Comparison of ENCODE assay signal across 7 mouse cellular contexts in genomic region chr13:9775901-9776300, GRCm38 (mm10). TPM values are rescaled to one million over a fixed set of nuclear protein-coding genes. Genes with fewer than 3 reads are reported as not detected.
A peak's percentile ranks its signal among the peaks of the same experiment; 100 is the strongest.
DNase-seq lines count a peak whose midpoint lies in the region; ATAC-seq lines count a peak whose summit lies in the region.

No protein-coding gene starts in this region.

- WGBS in liver, embryonic 11.5 days: 36% methylated on average over 5 of the region's 5 CpGs

- H3K4me2 ChIP-seq in liver, embryonic 11.5 days: peak overlapping the region; percentile 10; the same call in 1 of the 2 replicates

- no peaks in the 10 kb centered on the region for H3K9me3 ChIP-seq in liver, embryonic 11.5 days (ENCODE audit: control insufficient read depth, low read length)

- H3K27ac ChIP-seq in liver, embryonic 11.5 days (ENCODE audit: low read depth, low read length): no peak overlapping the region

- no peak overlapping the region for H3K9ac ChIP-seq in liver, embryonic 11.5 days (ENCODE audit: low read depth, low read length)

- H3K27me3 ChIP-seq in liver, embryonic 11.5 days (replicated peaks; ENCODE audit: control insufficient read depth, insufficient read depth, low read length): no peaks in the 10 kb centered on the region

- no peaks in the 10 kb centered on the region for H3K36me3 ChIP-seq in liver, embryonic 11.5 days (ENCODE audit: control insufficient read depth, insufficient read depth, low read length)

- DNase-seq in liver, embryonic 11.5 days (ENCODE audit: low spot score): no peak
- DNase-seq in liver (no peak), MN1 (ENCODE audit: low spot score) (no peak)
- peak; percentile 66 for DNase-seq in lung, postnatal 36 days
- DNase-seq in urinary bladder, postnatal 14 days (ENCODE audit: low spot score): no peak
- no peak for DNase-seq in left cerebral cortex, adult 11 months (ENCODE audit: low spot score)

- no peaks in the 10 kb centered on the region for H3K4me1 ChIP-seq in liver, embryonic 11.5 days (replicated peaks; ENCODE audit: control insufficient read depth, insufficient read depth, low read length)

- ATAC-seq in liver, embryonic 11.5 days (replicated peaks; ENCODE audit: low FRiP score): no peak
- ATAC-seq in hematopoietic stem cell, adult 5-6 weeks (replicated peaks in 1 of 2; ENCODE audit: insufficient read depth in 1 of 2, low FRiP score in 2 of 2, low TSS enrichment in 1 of 2, low read depth in 1 of 2, poor library complexity in 2 of 2, severe bottlenecking in 2 of 2): peak; percentile 77 to 81; a peak in 3 of 4 replicates

- H3K4me3 ChIP-seq in liver, embryonic 11.5 days (ENCODE audit: low read depth, low read length): no peak overlapping the region

RNA-seq across cellular contexts. Expression of gene Zmynd11, which starts 10.8 kb away (rescaled TPM):
- polyA plus RNA-seq in liver, embryonic 11.5 days (2014; fragmentation: Nextera tagmentation; extraction: Ambion mirVana): 66.0 and 69.8 TPM in 2 replicates
- total RNA-seq in hematopoietic stem cell, adult 5-6 weeks (2017): 119 and 137 TPM in 2 replicates
